ENCODE assay signal across 8 mouse cellular contexts in the genomic region with DNA sequence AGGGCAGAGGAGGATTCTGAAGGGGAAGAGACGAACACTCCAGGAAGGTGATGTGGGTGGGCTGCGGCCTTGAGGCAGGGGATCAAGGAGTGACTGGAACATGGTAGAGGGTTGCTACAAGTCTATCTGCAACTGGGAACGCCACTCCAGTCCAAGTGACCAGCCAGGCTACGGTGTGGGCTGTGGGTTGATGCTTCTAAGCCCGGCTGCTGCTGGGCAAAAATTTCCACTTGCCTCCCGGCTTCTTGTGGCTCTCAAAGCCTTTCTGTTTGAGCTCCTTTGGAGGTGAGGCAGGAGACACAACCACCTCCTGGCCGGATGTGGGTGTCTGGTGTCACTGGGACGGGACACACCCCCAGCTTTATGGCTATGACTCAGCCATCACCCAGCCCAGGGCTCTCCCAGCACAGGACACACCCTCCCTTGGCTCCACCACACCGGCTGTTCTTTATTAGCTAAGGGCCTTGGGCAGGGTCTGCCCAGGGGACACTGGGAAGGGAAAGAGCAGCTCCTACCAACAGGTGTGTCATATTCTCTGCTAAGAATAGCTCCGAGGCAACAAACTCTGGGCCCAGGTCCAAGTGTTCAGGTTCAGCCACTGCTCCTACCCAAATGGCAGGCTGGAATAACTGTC. TPM values are rescaled to one million over a fixed set of nuclear protein-coding genes. Genes with fewer than 3 reads are reported as not detected.
DNase-seq lines count a peak whose midpoint lies in the region; ATAC-seq and TF ChIP-seq lines count a peak whose summit lies in the region.

No protein-coding gene starts in this region.

- no peaks in the 10 kb centered on the region for H3K36me3 ChIP-seq in C2C12 (ENCODE audit: control insufficient read depth, insufficient read depth)
- no peaks in the 10 kb centered on the region for H3K36me3 ChIP-seq in kidney, embryonic 16.5 days (ENCODE audit: insufficient read depth, low read length)
- no peaks in the 10 kb centered on the region for H3K36me3 ChIP-seq in forebrain, embryonic 15.5 days

- no peaks in the 10 kb centered on the region for H3K27me3 ChIP-seq in C2C12 (ENCODE audit: control insufficient read depth, insufficient read depth, insufficient read length)
- no peaks in the 10 kb centered on the region for H3K27me3 ChIP-seq in kidney, embryonic 16.5 days (ENCODE audit: insufficient read depth, low read length)
- no peaks in the 10 kb centered on the region for H3K27me3 ChIP-seq in forebrain, embryonic 15.5 days

- no peak overlapping the region for H3K9ac ChIP-seq in kidney, embryonic 16.5 days (replicated peaks; ENCODE audit: low read length)
- H3K9ac ChIP-seq in forebrain, embryonic 15.5 days (replicated peaks), result no peak overlapping the region

- TF ChIP-seq CTCF in C2C12 (IDR thresholded peaks at IDR 0.05; ENCODE audit: control insufficient read depth, insufficient read depth, insufficient read length), result no peak

- no peaks in the 10 kb centered on the region for H3K79me3 ChIP-seq in C2C12 (ENCODE audit: low read depth)

- 40% methylated on average over 10 of the region's 10 CpGs for WGBS in kidney, embryonic 16.5 days
- 77% methylated on average over 10 of the region's 10 CpGs for WGBS in forebrain, embryonic 15.5 days

- DNase-seq in adrenal gland, adult 8-10 months, result peak; percentile 67
- peak; percentile 75 to 88 for DNase-seq in heart, adult 18-20 months
- DNase-seq in lung, postnatal 25 days (ENCODE audit: low spot score), result peak; percentile 81
- peak; percentile 74 for DNase-seq in thymus, postnatal 0 days (ENCODE audit: low spot score)
- no peak for DNase-seq in frontal cortex, postnatal 36 days (ENCODE audit: low spot score in 2 of 2)

- peak overlapping the region; percentile 41 for H3ac ChIP-seq in C2C12 (ENCODE audit: control insufficient read depth, insufficient read length, low read depth)

- H3K79me2 ChIP-seq in C2C12 (ENCODE audit: control insufficient read depth, insufficient read depth), result no peaks in the 10 kb centered on the region

- H3K4me2 ChIP-seq in kidney, embryonic 16.5 days (replicated peaks; ENCODE audit: low read depth, low read length), result no peak overlapping the region
- H3K4me2 ChIP-seq in forebrain, embryonic 15.5 days (replicated peaks), result no peak overlapping the region

- H3K9me3 ChIP-seq in kidney, embryonic 16.5 days (ENCODE audit: low read length), result no peaks in the 10 kb centered on the region
- no peaks in the 10 kb centered on the region for H3K9me3 ChIP-seq in forebrain, embryonic 15.5 days

- peak; percentile 67 for ATAC-seq in kidney, embryonic 16.5 days (ENCODE audit: low FRiP score, low TSS enrichment)
- ATAC-seq in forebrain, embryonic 15.5 days (replicated peaks), result no peak

- no peak overlapping the region for H3K4me3 ChIP-seq in C2C12 (ENCODE audit: insufficient read depth, poor library complexity, severe bottlenecking)
- no peak overlapping the region for H3K4me3 ChIP-seq in kidney, embryonic 16.5 days (ENCODE audit: low read length)
- no peak overlapping the region for H3K4me3 ChIP-seq in forebrain, embryonic 15.5 days

- H3K27ac ChIP-seq in kidney, embryonic 16.5 days (ENCODE audit: low read length), result 0 out of 2 replicates have a peak overlapping the region, but pooled peaks have one; percentile 17
- H3K27ac ChIP-seq in forebrain, embryonic 15.5 days (replicated peaks), result no peak overlapping the region

- peaks cover 17% of the 10 kb centered on the region for H3K4me1 ChIP-seq in kidney, embryonic 16.5 days (ENCODE audit: insufficient read depth, low read length)
- H3K4me1 ChIP-seq in forebrain, embryonic 15.5 days, result no peaks in the 10 kb centered on the region

TF ChIP-seq in C2C12, 6 proteins besides CTCF, POLR2A, EP300 and RAD21:
- TF ChIP-seq MAX (IDR thresholded peaks at IDR 0.05), result peak; percentile 62
- peak; percentile 86 for TF ChIP-seq FOSL1 (IDR thresholded peaks at IDR 0.05; ENCODE audit: insufficient read depth, low read length, poor library complexity, severe bottlenecking)
- no peak for TF ChIP-seq USF1 (IDR thresholded peaks at IDR 0.05; ENCODE audit: low read depth)
- TF ChIP-seq MYOG (IDR thresholded peaks at IDR 0.05; ENCODE audit: control insufficient read depth, extremely low read depth, insufficient read length), result no peak
- TF ChIP-seq MYOD1 (IDR thresholded peaks at IDR 0.05; ENCODE audit: control insufficient read depth, insufficient read length, low read depth), result peak; percentile 83
- TF ChIP-seq CEBPB (IDR thresholded peaks at IDR 0.05; ENCODE audit: low read depth), result no peak

RNA-seq across cellular contexts. Expression of gene Pacsin2, which starts 9.5 kb away (rescaled TPM):
- polyA plus RNA-seq in C2C12 (2012; fragmentation: generic; extraction: Trizol), result 101 TPM
- 100 to 1,000 TPM in 2 of 4 experiments, 10 to 100 TPM in 2; 88.4 to 126 (median 102) TPM for total RNA-seq in adrenal gland, adult 8-10 months (2022)
- total RNA-seq in heart, adult 18-20 months (2021), result 100 to 1,000 TPM; 232 to 280 TPM
- polyA plus RNA-seq in kidney, embryonic 16.5 days (2015; fragmentation: Nextera tagmentation; extraction: Ambion mirVana), result 85.4 and 92.0 TPM in 2 replicates
- polyA plus RNA-seq in thymus, postnatal 0 days (2015; fragmentation: Nextera tagmentation; extraction: Ambion mirVana), result 24.7 and 24.8 TPM in 2 replicates
- polyA plus RNA-seq in forebrain, embryonic 15.5 days (2015; fragmentation: Nextera tagmentation; extraction: Ambion mirVana), result 21.5 and 25.5 TPM in 2 replicates

RNA-seq across cellular contexts. Expression of gene Ttll1, which starts 36.7 kb away (rescaled TPM):
- polyA plus RNA-seq in C2C12 (2012; fragmentation: generic; extraction: Trizol), result 28.5 TPM
- 10 to 100 TPM in 2 of 4 experiments, 1 to 10 TPM in 2; 9.8 to 16.5 (median 13.1) TPM for total RNA-seq in adrenal gland, adult 8-10 months (2022)
- total RNA-seq in heart, adult 18-20 months (2021), result 10 to 100 TPM; 60.1 TPM
- polyA plus RNA-seq in kidney, embryonic 16.5 days (2015; fragmentation: Nextera tagmentation; extraction: Ambion mirVana), result 27.3 and 28.2 TPM in 2 replicates
- polyA plus RNA-seq in thymus, postnatal 0 days (2015; fragmentation: Nextera tagmentation; extraction: Ambion mirVana), result 8.9 and 11.8 TPM in 2 replicates
- 101 and 103 TPM in 2 replicates for polyA plus RNA-seq in forebrain, embryonic 15.5 days (2015; fragmentation: Nextera tagmentation; extraction: Ambion mirVana)

RNA-seq across cellular contexts. Expression of gene Bik, which starts 52.7 kb away (rescaled TPM):
- 0.91 TPM for polyA plus RNA-seq in C2C12 (2012; fragmentation: generic; extraction: Trizol)
- 1 to 10 TPM; 3.1 to 8.1 (median 5.4) TPM for total RNA-seq in adrenal gland, adult 8-10 months (2022)
- total RNA-seq in heart, adult 18-20 months (2021), result 1 to 10 TPM; 5.7 to 6.5 TPM
- polyA plus RNA-seq in kidney, embryonic 16.5 days (2015; fragmentation: Nextera tagmentation; extraction: Ambion mirVana), result 11.7 and 11.9 TPM in 2 replicates
- 3.9 and 4.3 TPM in 2 replicates for polyA plus RNA-seq in thymus, postnatal 0 days (2015; fragmentation: Nextera tagmentation; extraction: Ambion mirVana)
- 0.60 and 1.2 TPM in 2 replicates for polyA plus RNA-seq in forebrain, embryonic 15.5 days (2015; fragmentation: Nextera tagmentation; extraction: Ambion mirVana)

Comparison
In these comparisons a context has a peak if more than half of its experiments do, and no peak if none do; other contexts are left out.
1. DNase-seq: peak in adrenal gland, adult 8-10 months (single experiment), heart, adult 18-20 months (2 of 2), lung, postnatal 25 days (single experiment) and thymus, postnatal 0 days (single experiment); none in frontal cortex, postnatal 36 days (0 of 2).